Mouse (Mus musculus) hindbrain, postnatal 0 days (tissue): Measurements from ENCODE around the gene Ddx19a. TPM values are rescaled to one million over a fixed set of nuclear protein-coding genes. Genes with fewer than 3 reads are reported as not detected.

Experiments
- ATAC-seq: fragments of 200-750 bp; cut with Nextera tagmentation; 2 replicates; pipeline ENCODE4 v1.8.0; 2017; ENCODE audit warnings: mild to moderate bottlenecking, moderate TSS enrichment, moderate library complexity
- DNase-seq: peaks from one replicate; pipeline ENCODE4 v3.0.0-alpha.2; 2015; ENCODE audit warnings: low spot score
- H3K27ac ChIP-seq: fragments of 300-500 bp; sonication (generic); 2 replicates; pipeline ENCODE4 v1.5.1; 2014; ENCODE audit warnings: mild to moderate bottlenecking
- H3K27me3 ChIP-seq: fragments of 300-500 bp; sonication (generic); 2 replicates; pipeline ENCODE4 v1.6.1; 2014; ENCODE audit warnings: low read length, mixed read lengths; ENCODE audit not compliant: insufficient read depth
- H3K36me3 ChIP-seq: fragments of 300-500 bp; sonication (generic); 2 replicates; pipeline ENCODE4 v1.6.1; 2014; ENCODE audit warnings: low read length, mixed read lengths; ENCODE audit not compliant: insufficient read depth
- H3K4me1 ChIP-seq: fragments of 300-500 bp; sonication (generic); 2 replicates; pipeline ENCODE4 v1.6.1; 2014; ENCODE audit warnings: antibody characterized with exemption, low read length, mixed read lengths; ENCODE audit not compliant: insufficient read depth
- H3K4me2 ChIP-seq: fragments of 300-500 bp; sonication (generic); 2 replicates; pipeline ENCODE4 v1.6.1; 2014; ENCODE audit warnings: low read depth, mild to moderate bottlenecking, low read length, moderate library complexity, mixed read lengths
- H3K4me3 ChIP-seq: fragments of 300-500 bp; sonication (generic); 2 replicates; pipeline ENCODE4 v1.5.1; 2014; ENCODE audit warnings: low read length
- H3K9ac ChIP-seq: fragments of 300-500 bp; sonication (generic); replicated peaks from 2 replicates; pipeline ENCODE4 v1.6.1; 2014; ENCODE audit warnings: mild to moderate bottlenecking, low read length, moderate library complexity, mixed read lengths
- H3K9me3 ChIP-seq: fragments of 300-500 bp; sonication (generic); 2 replicates; pipeline ENCODE4 v1.6.1; 2016; ENCODE audit warnings: low read length, mixed read lengths
- CTCF ChIP-seq: IDR thresholded peaks from 2 replicates; pipeline ENCODE4 v1.5.1; 2016; ENCODE audit warnings: antibody characterized with exemption, control low read depth, low read depth
- WGBS: fragments of 180-500 bp; shearing (Covaris S2); extraction: QIAGEN DNeasy Blood & Tissue Kit; methylation state at CpG from one replicate; pipeline ENCODE4 v1.1.7; 2014; 5-methylcytosine and 5-hydroxymethylcytosine counted together
- microRNA-seq, 2 experiments: library from miRNA; unstranded; fragments of <30 nt; microRNA quantifications; one replicate each; pipeline ENCODE4; 2016
- polyA plus RNA-seq: library from polyadenylated mRNA; unstranded; fragments of >200 nt; fragmentation: Nextera tagmentation; extraction: Ambion mirVana; gene quantifications from 2 replicates; pipeline ENCODE4 v1.2.1, GENCODE M21; 2015
- total RNA-seq: library from RNA; depleted of rRNA; stranded (reverse); fragments of >200 nt; gene quantifications from 2 replicates; pipeline ENCODE4 v1.2.3, GENCODE M21; 2014; rRNA removed

Gene Ddx19a
- total and polyA plus RNA-seq, 2 experiments from 2014 or later = 10.8 to 35.1 TPM

- H3K9me3 ChIP-seq = no peaks in the 10 kb centered on the region
- DNase-seq (no peak), ATAC-seq (no peak)
- H3K4me1 ChIP-seq = peaks cover 5% of the 10 kb centered on the region; the same call in 1 of the 2 replicates
- H3K4me3 ChIP-seq = no peak overlapping the region
- WGBS = 52% methylated on average over 5 of the region's 5 CpGs
- no peaks in the 10 kb centered on the region for H3K36me3 ChIP-seq
- H3K27ac ChIP-seq = no peak overlapping the region
- no peak overlapping the region for H3K4me2 ChIP-seq
- no peak for TF ChIP-seq CTCF
- H3K9ac ChIP-seq = no peak overlapping the region
- H3K27me3 ChIP-seq = no peaks in the 10 kb centered on the region
Measured at GRCm38 (mm10) chr8:110926690-110927089, 70.9 kb downstream of the Ddx19a start.

GRCm38 (mm10) chr8:110925691-110926140 is 71.9 kb downstream of the Ddx19a start:
- Histone ChIP-seq H3K36me3 (no peaks in the 10 kb centered on the region), H3K9me3 (no peaks in the 10 kb centered on the region), H3K4me2 (no peak overlapping the region), H3K27me3 (no peaks in the 10 kb centered on the region), H3K4me1 (peaks cover 15% of the 10 kb centered on the region; the same call in 1 of the 2 replicates), H3K4me3 (no peak overlapping the region), H3K27ac (no peak overlapping the region), H3K9ac (no peak overlapping the region)
- TF ChIP-seq CTCF = no peak
- no peak for ATAC-seq
- WGBS = 85% methylated on average over 8 of the region's 8 CpGs
- DNase-seq = no peak

Small RNAs within 50 kb of the gene (microRNA-seq; reads per million reads assigned to microRNA genes)
- 0 reads per million in 2 experiments for gene Gm24103
- gene Mir3473d = 0.18 to 0.36 reads per million in 2 experiments

Other genes starting within 250 kb of the Ddx19a start
- gene Il34, start 191.9 kb downstream of the Ddx19a start, total RNA-seq = 1.9 and 8.8 TPM in 2 replicates
- 8.5 and 11.4 TPM in 2 replicates for gene Il34, start 191.9 kb downstream of the Ddx19a start, polyA plus RNA-seq
- gene Cog4, start 151.2 kb downstream of the Ddx19a start, total RNA-seq = 39.5 and 51.9 TPM in 2 replicates
- 51.4 and 51.6 TPM in 2 replicates for gene Cog4, start 151.2 kb downstream of the Ddx19a start, polyA plus RNA-seq
- 82.5 and 83.1 TPM in 2 replicates for gene Sf3b3, start 151.0 kb downstream of the Ddx19a start, total RNA-seq
- gene Sf3b3, start 151.0 kb downstream of the Ddx19a start, polyA plus RNA-seq = 60.6 and 64.6 TPM in 2 replicates
- gene Fuk, start 95.3 kb downstream of the Ddx19a start, total RNA-seq = 11.0 and 17.9 TPM in 2 replicates
- gene Fuk, start 95.3 kb downstream of the Ddx19a start, polyA plus RNA-seq = 5.3 and 5.8 TPM in 2 replicates
- 32.2 and 39.6 TPM in 2 replicates for gene St3gal2, start 77.9 kb downstream of the Ddx19a start, total RNA-seq
- gene St3gal2, start 77.9 kb downstream of the Ddx19a start, polyA plus RNA-seq = 19.9 and 20.2 TPM in 2 replicates
- 12.8 and 13.1 TPM in 2 replicates for gene Ddx19b, start 34.0 kb upstream of the Ddx19a start, total RNA-seq
- gene Ddx19b, start 34.0 kb upstream of the Ddx19a start, polyA plus RNA-seq = 5.4 and 5.8 TPM in 2 replicates
- gene Aars, start 35.3 kb upstream of the Ddx19a start, total RNA-seq = 97.9 and 99.5 TPM in 2 replicates
- gene Aars, start 35.3 kb upstream of the Ddx19a start, polyA plus RNA-seq = 74.3 and 82.2 TPM in 2 replicates
- gene Exosc6, start 58.5 kb upstream of the Ddx19a start, total RNA-seq = 11.8 TPM in 1 of 2 replicates, not detected in the other
- not detected in 2 replicates for gene Exosc6, start 58.5 kb upstream of the Ddx19a start, polyA plus RNA-seq
- not detected in 2 replicates for gene Clec18a, start 94.6 kb upstream of the Ddx19a start, total RNA-seq
- gene Clec18a, start 94.6 kb upstream of the Ddx19a start, polyA plus RNA-seq = 0.55 and 0.58 TPM in 2 replicates
- 29.6 and 34.0 TPM in 2 replicates for gene Pdpr, start 96.8 kb upstream of the Ddx19a start, total RNA-seq
- gene Pdpr, start 96.8 kb upstream of the Ddx19a start, polyA plus RNA-seq = 10.3 and 10.7 TPM in 2 replicates